Mouse (Mus musculus) lung, adult 2 months (tissue): ENCODE data around the gene Pld3.

Experiments used
- CTCF ChIP-seq: fragments of 200-500 bp; IDR thresholded peaks from 2 replicates; pipeline ENCODE4 v1.5.1; 2011; ENCODE audit warnings: mild to moderate bottlenecking, low read length, control low read depth; ENCODE audit not compliant: insufficient read depth
- POLR2A ChIP-seq: fragments of 200-500 bp; IDR thresholded peaks from 2 replicates; pipeline ENCODE4 v1.6.1; 2011; ENCODE audit warnings: low read depth, mild to moderate bottlenecking, control low read depth, low read length, borderline replicate concordance; ENCODE audit errors: extremely low read depth

DNA sequence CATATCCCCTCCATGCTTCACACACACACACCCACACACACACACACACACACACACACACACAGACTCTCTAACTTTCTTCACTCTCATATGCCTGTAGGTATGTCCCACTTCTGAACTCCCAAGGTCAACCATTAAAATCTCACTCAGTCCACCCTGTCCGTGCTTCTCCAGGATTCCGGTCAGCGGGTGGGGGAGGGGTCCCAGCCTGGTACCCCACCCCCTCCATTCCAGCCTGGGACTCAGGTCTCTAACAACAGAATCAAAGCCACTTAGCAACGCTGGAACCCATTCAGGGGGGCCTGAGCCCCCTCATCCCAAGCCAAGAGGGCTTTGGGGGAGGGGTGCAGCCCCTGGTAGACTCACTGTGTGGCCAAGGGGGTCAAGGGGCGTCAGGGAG lies 30.1 kb downstream of the Pld3 start, which contains the start of gene Hipk4:
- TF ChIP-seq CTCF (no peak), POLR2A (no peak)
